10 mouse cellular contexts compared by ENCODE assay signal in the genomic region with DNA sequence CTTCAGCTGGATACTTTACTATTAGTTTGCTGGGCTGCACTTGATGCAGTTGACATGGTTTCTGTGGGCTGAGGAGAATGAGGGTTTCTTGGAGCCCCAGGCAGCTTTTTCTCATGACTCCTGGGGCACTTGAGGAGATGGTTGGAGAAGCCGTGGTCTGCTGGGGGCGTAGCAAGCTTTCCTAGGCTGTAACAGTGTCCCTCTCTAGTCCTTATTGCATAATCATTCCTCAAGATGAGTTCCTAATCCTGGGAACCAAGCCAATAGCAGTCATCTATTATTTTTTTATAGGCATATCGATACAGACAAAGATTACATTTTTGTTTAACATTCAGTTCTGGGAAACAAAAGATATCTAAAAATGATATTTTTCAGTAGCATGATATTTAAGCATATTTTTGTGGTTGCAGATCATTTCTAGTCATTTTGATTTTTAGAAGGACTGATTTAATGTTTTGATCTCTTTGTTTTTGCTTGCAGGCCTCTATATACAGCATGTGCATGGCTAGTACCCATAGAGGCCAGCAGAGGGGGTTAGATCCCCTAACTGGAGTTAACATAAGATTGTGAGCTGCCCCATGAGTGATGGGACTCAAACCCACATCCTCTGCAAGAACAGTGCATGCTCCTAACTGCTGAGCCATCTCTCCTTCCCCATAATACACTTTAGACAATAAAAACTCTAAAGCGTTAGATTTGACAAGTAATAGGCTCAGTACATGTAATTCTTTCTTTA. TPM values are rescaled to one million over a fixed set of nuclear protein-coding genes. Genes with fewer than 3 reads are reported as not detected.
DNase-seq lines count a peak whose midpoint lies in the region; ATAC-seq and TF ChIP-seq lines count a peak whose summit lies in the region.
"Had no signal": no experiment of that assay in that cellular context is flagged by ENCODE, and none has a peak within 500 bp of the region (broad histone marks: within the 10 kb centered on the region; RNA-seq: fewer than 3 reads in every experiment).

No protein-coding gene starts in this region.

- TF ChIP-seq EP300 in liver, embryonic 14.5 days (IDR thresholded peaks at IDR 0.05; ENCODE audit: low read depth): no peak

- H3K4me1 ChIP-seq in liver, embryonic 14.5 days (replicated peaks; ENCODE audit: control insufficient read depth in 2 of 2, insufficient read depth in 2 of 2, low read length in 1 of 2): no peaks in the 10 kb centered on the region
- peaks cover 4% of the 10 kb centered on the region; the same call in 1 of the 2 replicates for H3K4me1 ChIP-seq in liver, embryonic 11.5 days (replicated peaks; ENCODE audit: control insufficient read depth, insufficient read depth, low read length)

- H3K36me3 ChIP-seq in liver, embryonic 14.5 days (replicated peaks; ENCODE audit: control insufficient read depth, insufficient read depth, low read depth): no peaks in the 10 kb centered on the region; the same call in none of the 2 replicates
- H3K36me3 ChIP-seq in liver, embryonic 11.5 days (ENCODE audit: control insufficient read depth, insufficient read depth, low read length): peaks cover 3% of the 10 kb centered on the region; the same call in 1 of the 2 replicates

- no peak overlapping the region for H3K4me3 ChIP-seq in liver, embryonic 14.5 days (ENCODE audit: insufficient read depth in 1 of 2, low read depth in 2 of 2, low read length in 2 of 2)
- no peak overlapping the region for H3K4me3 ChIP-seq in liver, embryonic 11.5 days (ENCODE audit: low read depth, low read length)
- H3K4me3 ChIP-seq: heart, embryonic 10.5 days had no signal

- no peak overlapping the region for H3K9ac ChIP-seq in liver, embryonic 14.5 days (replicated peaks)
- no peak overlapping the region for H3K9ac ChIP-seq in liver, embryonic 11.5 days (ENCODE audit: low read depth, low read length)

- 88% methylated on average over 4 of the region's 4 CpGs for WGBS in liver, embryonic 14.5 days (ENCODE audit: insufficient replicate concordance)
- 89% methylated on average over 4 of the region's 4 CpGs for WGBS in liver, embryonic 11.5 days

- ATAC-seq in liver, embryonic 14.5 days (ENCODE audit: insufficient read depth): no peak
- no peak for ATAC-seq in liver, embryonic 11.5 days (replicated peaks; ENCODE audit: low FRiP score)
- ATAC-seq: hindbrain, embryonic 16.5 days had no signal

- H3K9me3 ChIP-seq in liver, embryonic 14.5 days (ENCODE audit: control insufficient read depth, low read length): no peaks in the 10 kb centered on the region
- no peaks in the 10 kb centered on the region for H3K9me3 ChIP-seq in liver, embryonic 11.5 days (ENCODE audit: control insufficient read depth, low read length)
- H3K9me3 ChIP-seq: heart, embryonic 10.5 days had no signal

- no peak overlapping the region for H3K27ac ChIP-seq in liver, embryonic 14.5 days
- no peak overlapping the region for H3K27ac ChIP-seq in liver, embryonic 11.5 days (ENCODE audit: low read depth, low read length)
- H3K27ac ChIP-seq: heart, embryonic 10.5 days had no signal

- no peaks in the 10 kb centered on the region for H3K27me3 ChIP-seq in liver, embryonic 14.5 days (ENCODE audit: control insufficient read depth, insufficient read depth, low read length)
- H3K27me3 ChIP-seq in liver, embryonic 11.5 days (replicated peaks; ENCODE audit: control insufficient read depth, insufficient read depth, low read length): no peaks in the 10 kb centered on the region

- no peak overlapping the region for H3K4me2 ChIP-seq in liver, embryonic 14.5 days (ENCODE audit: low read depth)
- no peak overlapping the region for H3K4me2 ChIP-seq in liver, embryonic 11.5 days

- peak; percentile 45 for TF ChIP-seq CTCF in liver, embryonic 14.5 days (IDR thresholded peaks at IDR 0.05; ENCODE audit: low read depth)

- DNase-seq in liver, embryonic 14.5 days (ENCODE audit: low read depth in 3 of 3, low spot score in 3 of 3): no peak
- no peak for DNase-seq in liver, embryonic 11.5 days (ENCODE audit: low spot score)
- DNase-seq in CD4-positive helper T cell, adult 2 months (ENCODE audit: low read depth, low spot score): peak; percentile 11
- peak; percentile 44 for DNase-seq in NIH3T3 (ENCODE audit: low read depth)
- DNase-seq in thymus, postnatal 0 days (ENCODE audit: low spot score): peak; percentile 40
- DNase-seq in urinary bladder, postnatal 36 days (ENCODE audit: low spot score in 2 of 2): no peak
- DNase-seq in neural tube, embryonic 10.5 days (ENCODE audit: extremely low spot score, low spot score): no peak
- DNase-seq: lung, postnatal 14 days had no signal

RNA-seq across cellular contexts. Expression of a gene that starts 55.1 kb away (rescaled TPM):
- 24.1 and 24.6 TPM in 2 replicates for polyA plus RNA-seq in liver, embryonic 14.5 days (2012; rRNA removed)
- polyA plus RNA-seq in liver, embryonic 14.5 days (2014; fragmentation: Nextera tagmentation; extraction: Ambion mirVana): 19.3 and 20.5 TPM in 2 replicates
- polyA plus RNA-seq in liver, embryonic 11.5 days (2014; fragmentation: Nextera tagmentation; extraction: Ambion mirVana): 49.8 and 63.9 TPM in 2 replicates
- 34.9 and 46.6 TPM in 2 replicates for polyA plus RNA-seq in thymus, postnatal 0 days (2015; fragmentation: Nextera tagmentation; extraction: Ambion mirVana)

Comparison
In these comparisons a context has a peak if more than half of its experiments do, and no peak if none do; other contexts are left out.
1. DNase-seq: peak in CD4-positive helper T cell, adult 2 months (single experiment), NIH3T3 (single experiment) and thymus, postnatal 0 days (single experiment); none in liver, embryonic 14.5 days (0 of 3), liver, embryonic 11.5 days (single experiment), urinary bladder, postnatal 36 days (0 of 2) and neural tube, embryonic 10.5 days (single experiment).